Mouse (Mus musculus) testis, adult 2 months (tissue): ENCODE results near the gene Sp8.

Experiments
- CTCF ChIP-seq: fragments of 200-500 bp; IDR thresholded peaks from 2 replicates; pipeline ENCODE4 v1.5.1; 2012; ENCODE audit warnings: low read depth, mild to moderate bottlenecking, inconsistent platforms, low read length, moderate library complexity; ENCODE audit not compliant: control insufficient read depth, insufficient read depth, insufficient replicate concordance
- POLR2A ChIP-seq: fragments of 200-500 bp; IDR thresholded peaks from 2 replicates; pipeline ENCODE4 v1.6.1; 2012; ENCODE audit warnings: low read depth, mild to moderate bottlenecking, inconsistent platforms, low read length, moderate library complexity; ENCODE audit not compliant: control insufficient read depth

- no peak for TF ChIP-seq CTCF
- TF ChIP-seq POLR2A = no peak
Observed at GRCm38 (mm10) chr12:118845351-118845750, 778 bp upstream of the Sp8 start.
